Mouse (Mus musculus): ENCODE measurements around the gene Fam98a.

DNA sequence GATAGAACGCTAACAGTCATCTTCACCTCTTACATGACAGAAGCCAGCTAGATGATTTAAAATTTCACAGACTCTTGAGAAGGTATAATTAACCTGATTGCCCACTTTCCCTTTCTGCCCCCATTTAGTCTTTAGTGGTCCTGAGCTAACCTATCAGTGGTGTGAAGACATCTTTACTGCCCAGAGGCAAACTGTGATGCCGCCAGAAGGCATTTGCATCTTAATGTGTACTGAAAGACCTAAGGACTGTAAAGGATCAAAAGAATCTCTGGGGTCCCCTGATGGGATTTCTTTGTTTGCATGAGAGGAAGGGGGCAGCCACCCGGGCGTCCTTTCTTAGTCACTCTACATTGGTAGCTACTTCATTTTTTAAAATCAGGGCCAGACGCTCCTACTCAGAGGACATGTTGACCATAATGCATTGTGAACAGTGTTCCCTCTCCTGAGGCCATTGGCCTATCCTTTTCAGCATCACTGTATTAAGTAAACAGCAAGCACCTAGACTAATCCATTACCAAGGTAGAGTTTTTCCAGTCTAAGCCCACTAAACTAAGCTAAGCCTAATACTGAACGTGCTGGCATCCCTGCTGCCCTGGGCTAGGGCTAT, 30.4 kb downstream of the Fam98a start:
- TF ChIP-seq MYOG (IDR thresholded peaks at IDR 0.05; ENCODE audit: control insufficient read depth, extremely low read depth, insufficient read length) (no peak), CTCF (IDR thresholded peaks at IDR 0.05; ENCODE audit: control insufficient read depth, insufficient read depth, insufficient read length) (no peak)
